Mouse (Mus musculus): ENCODE measurements around the gene Sox9.

The Sox9 gene

DNA sequence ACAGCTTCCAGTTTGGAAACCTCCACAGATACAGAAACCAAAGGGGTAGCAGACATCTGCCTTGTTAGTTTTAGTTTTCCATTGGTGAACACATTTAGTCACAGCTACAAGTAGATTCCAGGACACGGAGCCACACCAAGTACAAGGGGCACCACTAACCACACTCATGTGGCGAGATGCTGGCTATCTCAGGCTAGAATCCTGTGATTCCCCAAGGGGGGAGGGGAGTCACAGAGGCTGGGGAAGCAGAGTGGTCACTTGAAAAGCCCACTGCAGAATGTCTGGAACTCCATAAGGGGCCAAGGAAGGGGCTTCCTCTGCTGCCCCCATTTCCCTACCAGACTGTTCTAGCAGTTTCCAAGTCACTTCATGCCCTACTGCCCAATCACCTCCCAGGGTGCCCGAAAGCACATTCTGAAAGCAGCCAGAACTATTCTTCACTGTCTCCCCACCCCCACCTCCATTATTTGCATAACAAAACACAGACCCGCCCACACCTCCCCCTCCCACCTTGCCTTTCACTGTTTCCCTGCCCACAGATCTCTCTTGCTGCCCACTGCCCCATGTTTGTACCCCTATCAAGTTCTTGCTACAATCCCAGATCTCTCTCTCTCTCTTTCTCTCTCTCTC, 19.3 kb downstream of the Sox9 start:
- no peak for DNase-seq

DNA sequence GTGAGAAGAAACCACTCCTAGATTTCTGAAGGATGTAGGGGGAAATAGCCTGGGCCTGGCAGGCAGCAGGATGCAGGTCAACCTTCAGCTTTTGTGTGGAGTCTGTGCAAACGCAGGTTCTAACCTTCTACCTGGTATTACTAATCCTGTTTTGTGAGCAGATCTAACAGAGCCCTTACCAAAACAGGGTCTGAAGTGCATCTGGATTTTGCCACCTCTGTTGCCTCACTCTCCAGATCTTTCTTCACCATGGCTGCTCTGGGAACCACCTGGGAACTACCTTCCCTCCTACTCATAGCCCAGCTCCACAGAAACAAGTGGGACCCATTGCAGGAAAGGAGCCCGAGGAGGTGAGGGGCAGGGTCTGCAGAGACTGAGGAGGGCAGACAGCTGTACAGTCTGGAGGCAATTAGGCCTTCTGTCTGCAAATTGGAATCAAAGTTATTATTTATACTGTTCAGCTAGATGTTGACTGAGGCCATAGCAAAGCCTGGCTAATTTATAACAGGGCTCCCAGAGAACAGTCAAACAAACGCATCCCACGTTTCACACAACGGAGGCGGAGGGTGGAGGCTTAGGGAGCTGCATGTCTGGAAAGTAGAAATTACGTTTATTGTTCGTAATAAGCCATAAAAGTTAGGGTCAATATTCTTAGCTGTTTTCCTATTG, 25.9 kb downstream of the Sox9 start:
- no peak for DNase-seq

DNA sequence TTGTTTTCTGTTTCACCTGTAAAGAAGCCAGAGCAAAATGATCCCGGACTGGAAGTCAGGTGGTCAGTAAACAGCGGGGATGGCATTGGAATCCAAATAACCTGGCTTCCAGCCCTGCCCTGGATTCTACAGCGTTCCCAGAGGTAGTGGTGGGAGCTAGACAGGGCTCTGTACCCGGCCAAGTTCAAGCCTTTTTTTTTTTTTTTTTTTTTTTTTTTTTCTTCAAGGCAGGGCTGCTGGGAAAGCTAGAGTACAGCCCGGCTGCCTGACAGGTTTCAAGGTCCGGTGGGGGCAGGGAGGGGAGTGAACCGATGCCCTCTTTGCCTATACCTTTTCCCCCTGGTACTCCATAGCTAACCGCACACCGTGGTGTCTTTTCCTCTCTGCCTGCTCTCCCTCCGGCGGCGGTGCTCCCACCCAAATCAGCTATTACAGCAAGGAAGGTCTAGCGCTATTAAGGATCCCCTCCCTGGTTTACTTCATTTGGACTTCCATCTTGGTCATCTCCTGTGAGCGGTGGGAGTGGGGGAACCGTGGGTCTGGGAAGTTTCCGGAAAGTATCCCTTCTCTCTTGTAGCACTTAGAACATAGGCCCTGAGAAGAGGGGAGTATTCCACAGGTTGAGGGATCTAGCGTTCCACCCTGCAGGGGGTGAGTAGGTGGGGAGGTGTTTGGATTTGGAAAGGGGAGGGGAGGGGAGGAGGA, 28.6 kb downstream of the Sox9 start:
- DNase-seq, result no peak

DNA sequence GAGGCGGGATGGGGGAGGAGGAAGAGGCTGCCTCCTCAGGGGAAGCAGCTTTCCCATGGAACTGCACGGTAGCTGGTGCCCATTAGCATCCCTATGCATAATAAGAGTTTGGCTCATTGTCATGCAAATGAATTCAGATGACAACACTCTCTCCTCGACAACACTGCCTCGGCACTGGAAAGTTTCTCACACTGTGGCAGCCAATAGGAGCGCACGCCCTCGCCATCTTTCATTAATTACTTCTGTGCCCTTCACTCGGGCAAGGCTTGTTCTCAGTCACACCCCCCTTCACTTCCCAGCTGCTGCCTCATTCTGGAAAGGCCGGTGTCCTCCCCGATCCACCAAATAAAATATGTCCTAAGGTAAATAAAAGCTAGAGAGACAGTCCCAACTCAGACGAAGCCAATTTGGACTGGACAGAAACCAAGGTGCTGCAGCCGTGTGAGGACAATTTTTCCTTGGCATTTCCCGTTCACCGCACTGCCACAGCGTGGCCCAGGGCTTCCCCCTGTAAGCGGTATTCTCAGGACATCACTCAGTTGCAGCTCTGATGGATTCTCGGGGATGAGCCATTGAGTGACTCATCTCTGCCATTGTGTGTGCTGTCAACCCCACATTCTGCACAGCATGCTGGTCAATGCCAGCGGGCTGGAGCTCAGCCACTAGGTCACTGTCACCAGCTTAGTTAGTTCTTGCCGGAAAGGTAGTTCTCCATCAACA, 29.3 kb downstream of the Sox9 start:
- no peak for DNase-seq

DNA sequence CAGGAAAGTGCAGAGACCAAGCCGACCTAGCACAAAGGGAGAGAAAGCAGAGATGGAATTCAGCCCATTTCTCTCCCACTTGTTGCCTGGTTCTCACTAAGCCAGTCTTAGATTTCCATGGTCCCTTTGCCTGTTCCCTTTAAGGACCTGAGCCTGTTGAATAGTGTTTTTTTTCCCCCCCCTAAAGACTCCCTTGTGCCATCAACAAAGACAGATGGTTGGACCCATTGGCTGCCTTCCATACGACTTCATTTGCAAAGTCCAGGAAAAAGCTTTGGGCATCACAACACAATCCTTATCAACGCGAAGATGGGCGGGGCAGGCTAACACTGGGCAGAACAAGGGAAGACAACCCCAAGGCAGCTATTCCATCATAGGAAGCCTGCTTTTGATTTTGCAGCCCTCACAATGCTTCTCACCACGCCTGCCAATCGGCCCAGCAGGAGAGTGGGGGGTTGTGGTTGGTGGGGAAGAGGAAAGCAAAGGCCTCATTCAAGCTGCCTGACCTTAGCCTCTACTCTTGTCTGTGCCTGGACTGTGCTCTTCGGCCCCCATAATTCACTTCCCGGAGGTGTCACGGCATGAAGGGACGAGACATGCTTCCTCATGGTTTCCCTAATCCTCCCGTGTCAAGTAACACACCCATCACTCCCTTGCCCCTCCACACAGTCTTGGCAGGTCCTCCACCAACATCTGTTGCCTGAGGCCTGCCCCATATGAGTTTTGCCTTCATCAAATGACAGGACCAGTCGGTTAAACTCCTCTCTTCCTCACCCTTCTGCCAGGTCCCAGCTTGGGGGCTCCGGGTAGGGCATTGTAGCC, 36.0 kb downstream of the Sox9 start:
- no peak for DNase-seq

DNA sequence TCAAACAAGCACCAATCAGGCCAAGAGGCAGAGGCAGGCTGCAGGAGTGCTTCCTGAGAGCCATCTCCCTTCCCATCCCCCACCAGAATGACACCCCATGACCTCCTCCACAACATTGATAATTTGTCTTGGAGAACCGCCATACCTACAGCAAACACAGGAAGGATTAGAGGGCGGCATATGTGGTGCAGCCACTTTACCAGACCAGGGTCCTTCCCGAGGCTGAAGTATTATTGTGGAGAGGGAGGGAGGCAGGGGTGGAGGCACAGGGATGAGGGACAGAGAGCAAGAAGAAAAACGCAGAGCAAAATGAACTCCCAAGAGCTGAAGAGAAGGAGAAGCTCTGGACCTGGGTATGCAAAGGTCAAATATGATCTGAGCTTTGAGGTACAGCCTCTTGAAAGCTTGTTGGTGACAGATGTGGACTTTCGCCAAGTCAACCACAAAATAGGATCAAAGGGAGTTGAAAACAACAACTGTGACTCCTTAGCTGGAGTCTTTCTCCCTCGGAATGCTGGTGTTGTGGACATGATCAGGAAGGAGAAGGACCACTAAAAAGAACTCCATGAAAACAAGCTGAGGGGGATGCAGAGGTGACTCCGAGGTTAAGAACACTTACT, 36.7 kb downstream of the Sox9 start:
- DNase-seq, result no peak

DNA sequence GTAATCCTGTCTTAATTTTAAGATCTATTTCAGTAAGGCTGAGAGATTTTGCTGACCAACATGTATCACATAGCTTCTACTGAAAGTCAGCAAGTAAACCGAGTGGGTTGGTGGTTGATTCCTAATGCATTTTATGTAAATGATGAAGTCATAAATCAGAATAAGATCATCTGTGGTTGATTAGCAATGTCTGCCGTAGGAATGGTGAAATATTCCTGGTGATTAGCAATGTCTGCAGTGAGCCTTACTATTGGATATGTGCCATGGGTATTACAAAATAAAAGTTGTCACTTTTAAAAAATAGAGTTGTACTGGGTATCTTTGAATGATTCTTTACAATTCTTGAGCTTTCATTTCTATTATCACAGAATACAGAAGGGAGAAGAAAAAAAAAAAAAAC, 39.5 kb downstream of the Sox9 start:
- DNase-seq, result no peak

DNA sequence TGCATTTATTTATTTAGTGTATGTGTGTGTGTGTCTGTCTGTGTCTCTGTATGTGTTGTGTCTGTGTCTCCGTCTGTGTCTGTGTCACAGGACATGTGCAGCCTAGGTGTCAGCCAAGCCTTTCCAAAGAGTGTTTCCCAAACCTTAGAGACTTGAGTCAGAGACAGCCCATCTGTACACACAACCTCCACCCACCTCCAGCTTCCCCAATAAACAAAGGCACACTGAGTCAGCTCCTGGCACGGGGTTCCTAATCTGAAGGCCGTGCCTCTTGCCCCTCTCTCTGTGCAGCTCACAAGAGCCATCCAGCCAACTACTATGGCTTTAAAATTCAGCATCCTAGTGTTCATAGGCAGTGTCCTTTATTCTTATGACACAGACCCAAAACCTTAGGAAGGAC, 42.1 kb downstream of the Sox9 start:
- DNase-seq, result no peak

DNA sequence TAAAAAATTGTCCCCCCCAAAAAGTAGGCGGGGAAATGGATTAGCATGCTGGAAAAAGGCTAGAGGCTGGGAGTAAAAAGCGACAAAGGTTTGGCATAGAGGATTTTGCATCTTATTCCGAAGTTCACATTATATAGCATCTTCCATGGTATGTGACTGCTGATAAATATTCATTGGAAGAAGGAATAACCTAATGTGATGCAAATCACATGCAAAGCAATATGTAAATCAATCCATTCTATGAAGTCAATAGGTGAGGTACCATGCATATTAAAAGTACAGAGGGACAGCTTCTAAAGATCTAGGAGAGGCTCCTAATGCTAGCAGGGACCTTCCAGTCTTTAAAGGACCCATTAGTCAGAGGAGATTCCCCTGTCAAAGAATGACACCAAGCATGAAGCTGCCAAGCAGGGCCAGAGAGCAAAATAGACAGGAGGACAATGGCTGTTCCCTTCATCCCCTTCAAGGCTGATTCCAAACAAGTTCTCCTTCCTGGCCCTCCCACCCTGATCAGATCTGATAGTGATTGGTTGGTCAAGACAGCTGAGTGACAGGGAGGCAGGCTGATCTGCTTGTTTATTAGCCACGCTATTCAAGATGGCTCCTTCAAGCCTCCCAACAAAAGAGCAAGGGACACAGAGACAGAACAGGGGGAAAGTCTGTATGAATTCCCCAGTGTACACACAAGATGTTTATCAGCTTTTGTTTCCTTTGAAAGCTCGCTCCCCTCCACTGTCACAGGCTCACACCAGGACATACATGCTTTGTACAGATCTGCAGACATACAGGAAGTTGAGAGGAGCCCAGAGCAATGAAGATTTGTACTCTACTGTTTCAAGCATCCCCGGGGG, 44.4 kb downstream of the Sox9 start:
- DNase-seq, result no peak

DNA sequence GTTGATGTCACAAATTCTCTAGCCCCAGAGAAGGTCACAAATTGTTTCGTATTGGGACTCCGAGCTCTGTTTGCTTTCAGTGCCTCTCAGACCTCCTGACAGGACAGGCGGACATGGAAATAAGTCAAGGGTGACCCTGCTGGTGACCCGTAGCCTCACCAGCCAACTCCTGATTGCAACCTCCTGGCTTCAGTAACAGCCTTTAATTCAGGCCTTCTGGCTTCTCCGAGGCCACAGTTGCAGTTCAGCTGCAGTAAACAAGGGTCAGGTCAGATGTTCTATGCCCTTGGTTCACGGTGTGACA, 45.0 kb downstream of the Sox9 start:
- no peak for DNase-seq

DNA sequence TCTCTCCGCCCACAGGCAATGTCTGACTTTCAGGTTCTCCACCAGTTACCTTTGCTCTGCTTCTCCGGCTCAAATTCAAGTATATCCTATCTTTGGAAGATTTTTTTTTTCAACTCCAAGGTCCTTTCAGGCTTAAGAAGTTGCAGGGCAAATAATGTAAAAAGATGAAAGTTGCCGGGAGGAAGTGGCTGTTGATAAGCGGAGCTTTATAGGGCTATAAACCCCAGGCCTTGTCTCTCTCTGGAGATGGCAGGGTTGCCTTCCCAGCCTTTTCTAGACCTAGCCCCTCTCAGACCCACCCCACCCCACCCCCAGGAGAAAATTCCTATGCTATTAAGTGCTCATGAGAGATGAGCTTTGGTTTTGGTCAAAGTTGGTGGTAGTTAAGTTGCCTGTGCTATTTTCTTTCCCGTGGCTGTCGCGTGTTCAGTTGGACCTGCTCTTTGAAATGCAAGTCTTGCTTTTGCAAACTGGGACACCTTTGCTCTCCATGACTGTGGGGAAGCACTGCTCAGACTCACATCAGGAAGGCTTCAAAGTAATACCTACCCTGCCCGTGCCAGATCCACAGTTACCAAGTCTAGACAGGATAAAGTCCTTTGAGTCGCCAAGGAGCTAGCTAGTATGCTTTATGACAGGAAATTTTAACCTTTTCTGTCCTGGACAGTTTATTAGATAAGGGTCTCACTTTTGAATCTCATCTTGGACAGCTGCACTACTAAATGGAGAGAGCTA, 46.7 kb downstream of the Sox9 start:
- DNase-seq, result no peak

DNA sequence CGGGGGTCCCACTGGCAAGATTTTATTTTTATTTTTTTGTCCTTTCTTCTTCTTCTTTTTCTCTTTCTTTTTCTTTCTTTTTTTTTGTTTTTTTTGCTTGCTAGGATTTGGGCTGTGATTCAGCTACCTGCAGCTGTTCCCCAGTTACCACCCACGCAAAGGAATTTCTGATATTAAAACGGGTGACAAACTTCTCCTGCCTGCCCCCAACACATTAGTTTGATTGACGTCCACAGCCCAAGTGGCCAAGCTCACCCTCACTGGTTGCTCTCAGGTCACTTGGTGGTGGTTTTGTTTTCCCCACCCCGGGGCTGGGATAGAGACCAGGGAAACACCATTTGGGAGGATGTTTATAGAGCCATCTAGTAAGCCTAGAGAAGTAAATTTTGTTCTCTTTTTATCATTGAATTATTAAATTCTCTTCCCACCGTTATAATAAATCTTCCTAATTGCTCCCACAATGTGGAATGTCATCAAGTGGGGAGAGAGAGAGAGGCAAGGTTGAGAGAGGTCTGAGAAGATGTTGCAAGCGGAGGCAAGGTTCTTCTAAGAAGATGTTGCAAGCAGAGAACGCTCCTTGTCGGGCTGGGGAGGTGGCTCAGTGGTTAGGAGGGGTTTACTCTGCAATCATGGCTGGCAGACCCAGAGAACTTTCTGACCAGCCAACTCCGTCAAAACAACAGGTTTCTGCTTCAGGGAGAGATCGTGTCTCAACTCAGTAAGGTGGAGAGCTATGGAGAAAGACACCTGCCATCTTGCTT, 52.4 kb downstream of the Sox9 start:
- DNase-seq, result no peak

DNA sequence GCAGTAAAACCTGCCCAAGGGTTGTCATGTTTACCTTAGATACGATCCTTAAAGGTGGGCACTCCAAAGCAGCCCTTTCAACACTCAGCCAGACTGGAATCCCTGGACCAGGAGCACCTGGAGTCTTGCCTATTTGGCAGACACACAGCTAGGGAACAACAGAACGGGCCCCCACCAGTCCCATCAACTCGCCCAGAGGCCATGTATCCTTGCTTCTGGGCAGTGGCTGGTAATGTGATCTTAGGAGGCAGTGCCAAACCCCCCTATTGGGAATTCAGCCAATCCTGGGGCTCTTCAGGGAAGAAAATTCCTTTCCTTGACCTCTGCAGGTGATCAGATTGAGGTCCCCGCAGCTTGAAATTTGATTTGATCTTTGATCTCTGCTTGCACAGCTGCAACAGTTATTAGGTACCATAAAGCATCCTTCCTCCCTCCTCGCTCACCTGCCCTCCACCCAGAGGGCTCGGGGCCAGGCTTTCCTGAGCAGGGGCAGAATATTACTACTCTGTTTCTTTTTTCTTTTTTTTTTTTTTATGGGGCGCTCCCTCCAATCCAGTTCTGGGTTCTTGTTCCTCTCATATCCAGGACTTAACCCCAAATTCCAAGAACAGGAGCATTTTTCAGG, 53.6 kb downstream of the Sox9 start:
- DNase-seq, result peak; percentile 7
